Mouse (Mus musculus) ES-Bruce4 (cell line): Measurements from ENCODE around the gene Sult6b1.

Source experiments
- CTCF ChIP-seq: IDR thresholded peaks from one replicate; pipeline ENCODE4 v1.8.1; 2011; ENCODE audit warnings: low read depth, low read length
- POLR2A ChIP-seq: IDR thresholded peaks from one replicate; pipeline ENCODE4 v1.8.1; 2011; ENCODE audit warnings: low read length; ENCODE audit not compliant: insufficient read depth

DNA sequence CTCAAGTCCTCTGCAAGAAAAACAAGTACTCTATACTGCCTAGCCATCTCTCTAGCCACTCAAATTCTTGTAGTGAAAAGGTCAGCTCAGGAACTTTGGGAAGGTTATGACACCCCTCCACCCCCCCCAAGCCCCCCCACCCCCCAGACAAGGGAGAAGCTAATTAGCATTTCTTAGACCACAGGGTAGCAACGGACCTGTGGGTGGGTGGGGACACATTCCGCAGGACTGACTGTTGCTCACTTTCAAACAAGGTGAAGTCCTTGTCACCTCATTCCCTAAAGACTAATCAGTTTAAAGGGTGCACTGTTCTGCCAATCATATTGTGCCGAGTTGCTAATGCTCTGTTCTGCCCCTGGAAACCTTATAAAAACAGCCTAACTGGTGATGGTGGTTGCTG is 7.1 kb upstream of the Sult6b1 start:
- TF ChIP-seq CTCF: no peak
- no peak for TF ChIP-seq POLR2A
